Mouse (Mus musculus) ES-CJ7 (cell line): ENCODE measurements around the gene A730049H05Rik.

Source experiments
- DNase-seq: peaks from one replicate; pipeline ENCODE4 v3.0.0; 2011; ENCODE audit warnings: low read depth, low spot score

Gene A730049H05Rik

GRCm38 (mm10) chr6:92878771-92879170 is 62.5 kb downstream of the A730049H05Rik start:
- no peak for DNase-seq

DNA sequence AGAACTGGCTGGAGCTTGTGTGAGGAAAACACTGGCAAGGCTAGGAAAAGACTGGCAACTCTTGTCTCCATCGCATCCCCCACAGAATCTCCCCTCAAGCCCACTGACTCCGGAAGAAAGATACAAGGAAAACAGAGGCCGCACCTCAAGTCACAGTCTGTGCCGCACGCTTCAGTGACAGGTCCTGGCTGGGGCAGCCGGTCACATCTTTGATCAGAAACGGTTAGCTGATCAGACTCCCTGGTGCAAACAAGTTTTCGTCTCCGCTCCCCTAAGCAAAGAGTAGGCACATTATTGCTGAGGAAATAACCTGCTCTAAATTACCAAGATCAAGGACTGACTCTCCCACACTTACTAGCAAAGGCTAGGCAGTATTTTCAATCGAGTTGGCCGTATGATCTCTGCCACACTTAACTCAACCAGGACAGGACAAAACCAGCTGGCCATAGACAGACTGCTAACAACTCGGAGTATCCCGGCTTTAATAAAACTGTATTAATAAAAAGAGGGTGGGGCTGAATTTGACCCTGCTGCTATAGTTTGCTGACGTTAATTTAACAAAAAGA is 63.5 kb downstream of the A730049H05Rik start:
- DNase-seq = no peak

- no peak for DNase-seq
These were observed 66.2 kb downstream of the A730049H05Rik start for GRCm38 (mm10) chr6:92882446-92882845.

- no peak for DNase-seq
These were observed 67.0 kb downstream of the A730049H05Rik start for GRCm38 (mm10) chr6:92883131-92883900.

- no peak for DNase-seq
These were observed 75.3 kb downstream of the A730049H05Rik start for GRCm38 (mm10) chr6:92891535-92891934.
